Mouse (Mus musculus): ENCODE measurements at regions not wholly inside any gene's neighbourhood (a gene's known extent, or its start where the extent isn't known, plus 50 kb on each side); places are given as distances from the start of the nearest gene placed in this dataset.

DNA sequence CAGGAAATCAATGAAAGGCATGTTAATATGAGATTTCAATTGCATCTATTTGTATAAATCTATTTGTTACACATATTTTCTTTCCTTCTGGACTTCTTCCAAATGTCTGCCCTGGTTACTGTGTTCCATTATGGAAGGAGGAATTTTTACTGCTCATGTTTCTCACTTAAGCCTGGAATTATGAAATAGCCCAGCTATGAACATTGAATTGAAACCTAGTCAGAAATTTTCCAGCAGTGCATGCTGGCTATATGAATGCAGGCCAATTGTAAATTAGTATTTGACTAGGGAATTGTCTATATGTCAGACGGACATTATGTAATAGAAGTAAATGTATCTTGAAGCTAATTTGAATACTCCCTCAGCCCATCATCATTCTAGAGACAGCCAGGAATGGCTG is 734.2 kb upstream of the Prmt6 start:
- DNase-seq (ENCODE audit: low read depth, low spot score): peak; percentile 1

DNA sequence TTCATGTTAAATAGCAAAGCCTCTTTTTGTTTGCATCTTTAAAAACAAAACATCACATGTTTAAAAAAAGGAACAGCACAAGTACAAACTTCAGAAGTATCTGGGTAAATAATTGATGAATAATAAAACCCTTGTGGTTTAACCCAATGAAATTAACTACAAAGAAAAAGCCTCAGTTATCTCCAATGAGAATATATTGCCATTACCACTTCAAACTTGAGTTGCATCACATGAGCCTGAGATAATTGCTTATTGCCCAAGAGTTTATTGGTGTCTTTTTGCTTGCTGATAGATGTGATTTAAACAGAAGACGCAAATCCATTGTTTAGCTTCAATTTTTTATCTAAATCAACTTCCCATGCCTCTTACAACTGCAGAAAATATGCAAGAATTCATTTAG is 728.5 kb upstream of the Prmt6 start:
- no peak for DNase-seq (ENCODE audit: low read depth, low spot score)
